Mouse (Mus musculus) stomach, embryonic 14.5 days (tissue): ENCODE results near the gene Gdf5. TPM values are rescaled to one million over a fixed set of nuclear protein-coding genes. Genes with fewer than 3 reads are reported as not detected.

Source experiments
- ATAC-seq: fragments of 200-750 bp; cut with Nextera tagmentation; 2 replicates; pipeline ENCODE4 v1.8.0; 2017; ENCODE audit warnings: low read depth, moderate TSS enrichment; ENCODE audit not compliant: insufficient number of reproducible peaks, insufficient read depth, low FRiP score
- H3K27ac ChIP-seq: fragments of 300-500 bp; sonication (generic); 2 replicates; pipeline ENCODE4 v1.5.1; 2014; ENCODE audit warnings: mild to moderate bottlenecking, low read length, moderate library complexity, mixed read lengths
- H3K27me3 ChIP-seq: fragments of 300-500 bp; sonication (generic); 2 replicates; pipeline ENCODE4 v1.6.1; 2014; ENCODE audit warnings: low read length, control low read depth, mixed read lengths; ENCODE audit not compliant: control insufficient read depth, insufficient read depth
- H3K36me3 ChIP-seq: fragments of 300-500 bp; sonication (generic); 2 replicates; pipeline ENCODE4 v1.6.1; 2014; ENCODE audit warnings: mild to moderate bottlenecking, control low read depth, low read length, moderate library complexity, mixed read lengths; ENCODE audit not compliant: control insufficient read depth, insufficient read depth
- H3K4me1 ChIP-seq: fragments of 300-500 bp; sonication (generic); 2 replicates; pipeline ENCODE4 v1.6.1; 2014; ENCODE audit warnings: low read length, control low read depth, mixed read lengths; ENCODE audit not compliant: control insufficient read depth, insufficient read depth
- H3K4me2 ChIP-seq: fragments of 300-500 bp; sonication (generic); replicated peaks from 2 replicates; pipeline ENCODE4 v1.6.1; 2014; ENCODE audit warnings: low read depth, low read length, control low read depth
- H3K4me3 ChIP-seq: fragments of 300-500 bp; sonication (generic); 2 replicates; pipeline ENCODE4 v1.5.1; 2014; ENCODE audit warnings: low read depth, low read length, control low read depth
- H3K9ac ChIP-seq: fragments of 300-500 bp; sonication (generic); replicated peaks from 2 replicates; pipeline ENCODE4 v1.6.1; 2014; ENCODE audit warnings: low read depth, mild to moderate bottlenecking, control low read depth, low read length, moderate library complexity, mixed read lengths
- H3K9me3 ChIP-seq: fragments of 300-500 bp; sonication (generic); 2 replicates; pipeline ENCODE4 v1.6.1; 2016; ENCODE audit warnings: low read depth, low read length, control low read depth; ENCODE audit not compliant: control insufficient read depth
- WGBS: fragments of 180-500 bp; shearing (Covaris S2); extraction: QIAGEN DNeasy Blood & Tissue Kit; methylation state at CpG from one replicate; pipeline ENCODE4 v1.1.7; 2014; 5-methylcytosine and 5-hydroxymethylcytosine counted together
- polyA plus RNA-seq: library from polyadenylated mRNA; unstranded; fragments of >200 nt; fragmentation: Nextera tagmentation; extraction: Ambion mirVana; gene quantifications from 2 replicates; pipeline ENCODE4 v1.2.1, GENCODE M21; 2014

The Gdf5 gene
- polyA plus RNA-seq: 1.2 and 1.3 TPM in 2 replicates

- 27% methylated on average over 13 of the region's 13 CpGs for WGBS
- no peak for ATAC-seq
- Histone ChIP-seq H3K36me3 (no peaks in the 10 kb centered on the region), H3K4me3 (0 out of 2 replicates have a peak within 1 kb of the TSS, but pooled peaks have one; percentile 2), H3K4me1 (peaks cover 19% of the 10 kb centered on the region), H3K9ac (no peak within 1 kb of the TSS), H3K27ac (peak within 1 kb of the TSS; percentile 55; the same call in 1 of the 2 replicates), H3K27me3 (no peaks in the 10 kb centered on the region), H3K4me2 (0 out of 2 replicates have a peak within 1 kb of the TSS, but pooled peaks have one; percentile 14), H3K9me3 (no peaks in the 10 kb centered on the region)
Observed at GRCm38 (mm10) chr2:155945124-155945523, at the start of gene Gdf5. TSS of gene Gdf5 (minus strand) at chr2:155945367.

DNA sequence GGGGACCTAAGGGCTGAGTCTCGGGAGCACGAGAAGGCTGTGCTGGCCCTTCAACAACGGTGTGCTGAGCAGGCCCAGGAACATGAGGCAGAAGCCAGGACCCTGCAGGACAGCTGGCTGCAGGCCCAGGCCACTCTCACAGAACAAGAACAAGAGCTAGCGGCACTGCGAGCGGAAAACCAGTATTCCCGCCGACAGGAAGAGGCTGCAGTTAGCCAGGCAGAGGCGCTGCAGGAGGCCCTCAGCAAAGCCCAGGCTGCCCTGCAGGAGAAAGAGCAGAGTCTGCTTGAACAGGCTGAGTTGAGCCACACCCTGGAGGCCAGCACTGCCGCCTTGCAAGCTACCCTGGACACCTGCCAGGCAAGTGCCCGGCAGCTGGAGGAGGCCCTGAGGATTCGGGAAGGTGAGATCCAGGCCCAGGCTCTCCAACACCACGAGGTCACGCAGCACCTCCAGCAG is 46.7 kb upstream of the Gdf5 start:
- no peak overlapping the region for H3K4me3 ChIP-seq
- no peaks in the 10 kb centered on the region for H3K4me1 ChIP-seq
- H3K9me3 ChIP-seq: no peaks in the 10 kb centered on the region
- no peaks in the 10 kb centered on the region for H3K27me3 ChIP-seq
- no peak overlapping the region for H3K27ac ChIP-seq
- WGBS: 82% methylated on average over 14 of the region's 14 CpGs
- ATAC-seq: no peak
- H3K36me3 ChIP-seq: peaks cover 89% of the 10 kb centered on the region
- H3K4me2 ChIP-seq: no peak overlapping the region
- H3K9ac ChIP-seq: no peak overlapping the region

GRCm38 (mm10) chr2:155991151-155991550 is 46.0 kb upstream of the Gdf5 start:
- Histone ChIP-seq H3K4me3 (no peak overlapping the region), H3K27ac (no peak overlapping the region), H3K9me3 (no peaks in the 10 kb centered on the region), H3K4me2 (no peak overlapping the region), H3K27me3 (no peaks in the 10 kb centered on the region), H3K9ac (no peak overlapping the region), H3K4me1 (no peaks in the 10 kb centered on the region), H3K36me3 (peaks cover 85% of the 10 kb centered on the region)
- WGBS: 89% methylated on average over 10 of the region's 10 CpGs
- no peak for ATAC-seq

DNA sequence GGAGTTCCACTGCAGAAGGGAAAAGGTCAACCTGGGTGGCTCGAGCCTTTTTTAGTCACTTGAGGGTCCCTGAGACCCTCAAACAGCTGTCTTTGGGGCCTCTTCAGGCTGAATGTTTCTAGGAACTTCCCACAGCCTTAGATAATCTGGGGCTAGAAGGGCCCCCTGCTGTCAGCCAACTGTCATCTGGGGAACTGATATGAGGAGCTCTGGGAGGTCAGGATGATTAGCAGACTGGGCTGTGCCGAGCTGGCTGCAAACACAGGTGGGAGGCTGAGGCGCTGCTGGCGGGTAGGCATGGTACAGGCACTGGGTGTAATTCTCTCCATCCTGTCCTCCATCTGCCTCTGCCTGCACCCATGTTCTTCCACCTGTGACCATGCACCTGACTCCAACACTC is 43.9 kb upstream of the Gdf5 start:
- WGBS: 72% methylated on average over 4 of the region's 4 CpGs
- Histone ChIP-seq H3K4me1 (no peaks in the 10 kb centered on the region), H3K27me3 (no peaks in the 10 kb centered on the region), H3K4me2 (no peak overlapping the region), H3K27ac (no peak overlapping the region), H3K36me3 (peaks cover 87% of the 10 kb centered on the region), H3K4me3 (no peak overlapping the region), H3K9me3 (no peaks in the 10 kb centered on the region), H3K9ac (no peak overlapping the region)
- ATAC-seq: peak; percentile 39; the same call in 1 of the 2 replicates

DNA sequence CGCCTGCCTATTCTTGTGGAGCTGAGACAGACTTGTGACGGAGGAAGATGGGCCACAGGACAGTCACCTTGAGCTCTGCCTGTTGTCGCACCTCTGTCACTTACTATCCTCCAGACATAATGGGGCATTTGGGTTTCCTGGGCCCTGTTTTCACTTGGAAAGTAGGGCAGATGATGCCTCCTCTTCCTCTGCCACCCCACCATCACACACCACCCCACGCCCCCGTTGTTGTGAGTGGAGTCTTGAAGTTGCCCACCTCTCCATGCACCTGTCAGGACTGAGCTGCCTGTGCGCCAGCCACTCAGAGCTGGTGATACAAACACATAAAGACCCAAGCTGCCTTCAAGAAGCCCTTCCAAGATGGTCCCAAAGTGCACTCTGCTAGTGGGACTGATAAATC is 42.0 kb upstream of the Gdf5 start:
- Histone ChIP-seq H3K4me1 (no peaks in the 10 kb centered on the region), H3K27me3 (no peaks in the 10 kb centered on the region), H3K4me3 (no peak overlapping the region), H3K4me2 (no peak overlapping the region), H3K9ac (no peak overlapping the region), H3K27ac (no peak overlapping the region), H3K36me3 (peaks cover 88% of the 10 kb centered on the region), H3K9me3 (no peaks in the 10 kb centered on the region)
- WGBS: 95% methylated on average over 6 of the region's 6 CpGs
- ATAC-seq: no peak

GRCm38 (mm10) chr2:155985776-155986175 is 40.6 kb upstream of the Gdf5 start:
- ATAC-seq: no peak
- Histone ChIP-seq H3K27me3 (no peaks in the 10 kb centered on the region), H3K27ac (no peak overlapping the region), H3K9me3 (no peaks in the 10 kb centered on the region), H3K36me3 (peaks cover 88% of the 10 kb centered on the region), H3K4me3 (no peak overlapping the region), H3K4me2 (no peak overlapping the region), H3K4me1 (no peaks in the 10 kb centered on the region), H3K9ac (no peak overlapping the region)
- 92% methylated on average over 7 of the region's 7 CpGs for WGBS

DNA sequence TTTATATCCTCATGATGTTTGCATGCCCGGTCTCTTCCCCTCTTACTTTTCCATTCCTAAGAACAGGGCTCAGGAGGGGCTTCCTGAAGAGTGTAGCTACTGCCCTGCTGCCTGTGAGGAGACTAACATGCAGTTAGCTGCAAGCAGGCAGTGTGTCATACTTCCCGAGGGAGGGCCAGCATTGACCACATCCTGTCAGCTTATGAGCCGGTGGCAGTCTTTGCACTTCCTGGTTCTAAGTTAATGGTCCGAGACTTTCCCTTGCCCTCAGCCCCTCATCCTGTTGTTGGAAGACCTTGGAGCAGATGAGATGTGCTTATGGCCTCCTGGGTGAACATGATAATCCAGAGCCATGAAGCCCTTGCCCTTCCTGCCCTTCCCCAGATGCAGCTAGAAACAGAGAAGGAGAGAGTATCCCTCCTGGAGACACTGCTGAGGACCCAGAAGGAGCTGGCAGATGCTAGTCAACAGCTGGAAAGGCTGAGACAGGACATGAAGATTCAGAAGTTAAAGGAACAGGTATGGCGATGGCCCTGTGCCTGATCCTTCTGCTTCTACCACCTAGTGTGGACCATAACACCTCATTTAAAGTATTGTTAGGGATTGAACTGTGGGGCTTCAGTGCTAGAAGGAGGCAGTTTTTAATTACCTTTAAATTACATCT is 34.3 kb upstream of the Gdf5 start:
- H3K27ac ChIP-seq: no peak overlapping the region
- no peak for ATAC-seq
- WGBS: 86% methylated on average over 5 of the region's 5 CpGs

DNA sequence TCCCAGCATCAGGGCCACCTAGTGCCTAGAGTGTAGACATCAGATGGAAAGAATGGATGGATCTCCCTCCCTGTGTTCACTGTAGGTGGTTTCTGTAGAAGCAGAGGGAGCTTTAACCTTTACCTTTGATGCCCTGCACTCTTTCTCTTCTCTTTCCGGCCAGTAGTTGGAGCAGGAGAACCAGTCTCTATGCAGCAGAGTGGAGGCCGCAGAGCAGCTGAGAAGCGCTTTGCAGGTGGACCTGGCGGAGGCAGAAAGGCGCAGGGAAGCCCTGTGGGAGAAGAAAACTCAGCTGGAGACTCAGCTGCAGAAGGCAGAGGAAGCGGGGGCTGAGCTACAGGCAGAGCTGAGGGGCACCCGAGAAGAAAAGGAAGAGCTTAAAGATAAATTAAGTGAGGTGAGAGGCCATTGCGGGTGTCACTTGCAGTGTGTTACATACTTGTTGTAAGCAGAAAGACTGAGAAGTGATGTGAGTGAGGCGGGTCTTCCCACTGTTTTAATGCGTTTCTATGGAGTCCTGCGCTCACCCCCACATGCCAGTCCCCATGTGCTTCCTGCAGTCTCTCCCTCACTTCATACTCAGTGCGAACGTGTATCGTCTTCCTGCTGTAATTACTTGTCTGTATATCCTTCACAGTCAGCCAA is 29.0 kb upstream of the Gdf5 start:
- H3K9ac ChIP-seq: no peak overlapping the region
- no peak overlapping the region for H3K27ac ChIP-seq
- no peaks in the 10 kb centered on the region for H3K27me3 ChIP-seq
- no peaks in the 10 kb centered on the region for H3K9me3 ChIP-seq
- 74% methylated on average over 14 of the region's 14 CpGs for WGBS
- no peaks in the 10 kb centered on the region for H3K4me1 ChIP-seq
- ATAC-seq: no peak
- H3K4me2 ChIP-seq: no peak overlapping the region
- H3K4me3 ChIP-seq: no peak overlapping the region
- H3K36me3 ChIP-seq: peaks cover 80% of the 10 kb centered on the region

More for the DNA sequence above, 34.3 kb upstream of the Gdf5 start:
- Histone ChIP-seq H3K4me1 (no peaks in the 10 kb centered on the region), H3K4me2 (no peak overlapping the region), H3K9me3 (no peaks in the 10 kb centered on the region), H3K4me3 (no peak overlapping the region), H3K27me3 (no peaks in the 10 kb centered on the region), H3K9ac (no peak overlapping the region), H3K36me3 (peaks cover 83% of the 10 kb centered on the region)
